In genomic region chr17:32091032-32091363, GRCm38 (mm10) we compare ENCODE assay signal across 8 mouse cellular contexts. TPM values are rescaled to one million over a fixed set of nuclear protein-coding genes. Genes with fewer than 3 reads are reported as not detected.
DNase-seq lines count a peak whose midpoint lies in the region; ATAC-seq and TF ChIP-seq lines count a peak whose summit lies in the region.

No protein-coding gene starts in this region.

- peak overlapping the region; percentile 63 for H3K4me2 ChIP-seq in heart, embryonic 13.5 days
- H3K4me2 ChIP-seq in forebrain, embryonic 16.5 days (ENCODE audit: low read length): peak overlapping the region; percentile 53
- peak overlapping the region; percentile 80 for H3K4me2 ChIP-seq in liver, embryonic 16.5 days (ENCODE audit: low read depth, low read length)

- peak overlapping the region; percentile 41; the same call in 1 of the 2 replicates for H3K9ac ChIP-seq in heart, embryonic 13.5 days
- H3K9ac ChIP-seq in MEL (ENCODE audit: control insufficient read depth, low read depth, low read length, poor library complexity, severe bottlenecking): peak overlapping the region; percentile 70
- peak overlapping the region; percentile 44 for H3K9ac ChIP-seq in forebrain, embryonic 16.5 days (replicated peaks; ENCODE audit: low read depth, low read length)
- H3K9ac ChIP-seq in liver, embryonic 16.5 days (ENCODE audit: low read depth, low read length): peak overlapping the region; percentile 63

- WGBS in heart, embryonic 13.5 days: 24% methylated on average over 1 of the region's 1 CpGs
- 10% methylated on average over 1 of the region's 1 CpGs for WGBS in forebrain, embryonic 16.5 days
- WGBS in liver, embryonic 16.5 days (ENCODE audit: insufficient replicate concordance): 7% methylated on average over 1 of the region's 1 CpGs

- peak; percentile 9 to 75; a peak in 1 of 4 replicates for TF ChIP-seq POLR2A in MEL (IDR thresholded peaks at IDR 0.05; ENCODE audit: control insufficient read depth in 1 of 2, insufficient read depth in 1 of 2, low read depth in 1 of 2, low read length in 2 of 2, poor library complexity in 1 of 2)

- intact Hi-C loops in heart, postnatal 14 days (cut with DNase I): no loop called here

- peak overlapping the region; percentile 8 for H3K27ac ChIP-seq in heart, embryonic 13.5 days (replicated peaks)
- peak overlapping the region; percentile 61 for H3K27ac ChIP-seq in MEL (ENCODE audit: control insufficient read depth, low read depth, low read length)
- no peak overlapping the region for H3K27ac ChIP-seq in forebrain, embryonic 16.5 days (ENCODE audit: low read length)
- peak overlapping the region; percentile 97 for H3K27ac ChIP-seq in liver, embryonic 16.5 days (ENCODE audit: low read length)

- no peaks in the 10 kb centered on the region for H3K27me3 ChIP-seq in heart, embryonic 13.5 days (replicated peaks)
- H3K27me3 ChIP-seq in MEL (ENCODE audit: control insufficient read depth in 1 of 2, insufficient read depth in 2 of 2, low read length in 2 of 2): no peaks in the 10 kb centered on the region
- no peaks in the 10 kb centered on the region for H3K27me3 ChIP-seq in forebrain, embryonic 16.5 days (replicated peaks; ENCODE audit: control insufficient read depth, insufficient read depth, low read length)
- H3K27me3 ChIP-seq in liver, embryonic 16.5 days (ENCODE audit: control insufficient read depth, insufficient read depth, low read depth, low read length): no peaks in the 10 kb centered on the region

- H3K79me2 ChIP-seq in MEL (ENCODE audit: control insufficient read depth, insufficient read depth, low read length, poor library complexity): no peaks in the 10 kb centered on the region

- H3K36me3 ChIP-seq in heart, embryonic 13.5 days: no peaks in the 10 kb centered on the region
- H3K36me3 ChIP-seq in MEL (ENCODE audit: control insufficient read depth in 1 of 2, insufficient read depth in 2 of 2, low read length in 2 of 2): peaks cover 0 to 13% of the 10 kb centered on the region in 2 experiments; a peak in 1 of 4 replicates
- H3K36me3 ChIP-seq in forebrain, embryonic 16.5 days (ENCODE audit: control insufficient read depth, insufficient read depth): no peaks in the 10 kb centered on the region
- no peaks in the 10 kb centered on the region for H3K36me3 ChIP-seq in liver, embryonic 16.5 days (ENCODE audit: control insufficient read depth, insufficient read depth)

- TF ChIP-seq RAD21 in MEL (IDR thresholded peaks at IDR 0.05; ENCODE audit: low read depth, low read length): no peak

- no peak for DNase-seq in heart, postnatal 14 days
- DNase-seq in MEL (ENCODE audit: low read depth, low spot score): no peak
- no peak for DNase-seq in B cell, adult 2 months
- no peak for DNase-seq in urinary bladder, postnatal 4 days (ENCODE audit: low spot score in 2 of 2)
- DNase-seq in layer of hippocampus, adult 9-11 months: no peak

- H3K4me3 ChIP-seq in heart, embryonic 13.5 days: peak overlapping the region; percentile 37
- H3K4me3 ChIP-seq in MEL (ENCODE audit: control insufficient read depth in 1 of 2, insufficient read depth in 1 of 2, low read depth in 2 of 2, low read length in 2 of 2): peak overlapping the region; percentile 70 to 96
- peak overlapping the region; percentile 28 for H3K4me3 ChIP-seq in forebrain, embryonic 16.5 days (replicated peaks; ENCODE audit: low read length)
- peak overlapping the region; percentile 54 for H3K4me3 ChIP-seq in liver, embryonic 16.5 days (ENCODE audit: low read depth, low read length)

- no peak for TF ChIP-seq CTCF in MEL (IDR thresholded peaks at IDR 0.05 in 2 of 3, conservative IDR thresholded peaks at IDR 0.05 in 1 of 3; ENCODE audit: control insufficient read depth in 1 of 3, insufficient read depth in 1 of 3, low read depth in 2 of 3, low read length in 3 of 3, poor library complexity in 1 of 3, severe bottlenecking in 1 of 3)

- no peak for TF ChIP-seq EP300 in MEL (IDR thresholded peaks at IDR 0.05; ENCODE audit: low read depth in 1 of 2, low read length in 2 of 2)

- peaks cover 8% of the 10 kb centered on the region; the same call in 1 of the 2 replicates for H3K9me3 ChIP-seq in heart, embryonic 13.5 days
- no peaks in the 10 kb centered on the region for H3K9me3 ChIP-seq in MEL (replicated peaks; ENCODE audit: insufficient read depth, low read length)
- no peaks in the 10 kb centered on the region for H3K9me3 ChIP-seq in forebrain, embryonic 16.5 days (ENCODE audit: control insufficient read depth, low read length)
- H3K9me3 ChIP-seq in liver, embryonic 16.5 days (replicated peaks; ENCODE audit: control insufficient read depth, low read length): peaks cover 3% of the 10 kb centered on the region

- ATAC-seq in heart, embryonic 13.5 days (ENCODE audit: extremely low read depth, insufficient number of reproducible peaks, low FRiP score, low TSS enrichment): no peak
- peak; percentile 21; the same call in 1 of the 2 replicates for ATAC-seq in forebrain, embryonic 16.5 days
- no peak for ATAC-seq in liver, embryonic 16.5 days (ENCODE audit: low read depth)

- H3K4me1 ChIP-seq in heart, embryonic 13.5 days: peaks cover 11% of the 10 kb centered on the region
- peaks cover 1 to 17% of the 10 kb centered on the region in 2 experiments for H3K4me1 ChIP-seq in MEL (ENCODE audit: control insufficient read depth in 1 of 2, insufficient read depth in 2 of 2, low read length in 2 of 2)
- H3K4me1 ChIP-seq in forebrain, embryonic 16.5 days (replicated peaks; ENCODE audit: control insufficient read depth, insufficient read depth, low read length): peaks cover 4% of the 10 kb centered on the region
- H3K4me1 ChIP-seq in liver, embryonic 16.5 days (ENCODE audit: control insufficient read depth, low read depth, low read length): peaks cover 42% of the 10 kb centered on the region

TF ChIP-seq in MEL, 35 proteins besides CTCF, POLR2A, EP300 and RAD21:
- no peak for TF ChIP-seq SMC3 (IDR thresholded peaks at IDR 0.05; ENCODE audit: low read depth, low read length)
- TF ChIP-seq MYC (IDR thresholded peaks at IDR 0.05; ENCODE audit: low read depth, low read length): no peak
- TF ChIP-seq BHLHE40 (IDR thresholded peaks at IDR 0.05; ENCODE audit: borderline replicate concordance, low read depth, low read length): no peak
- no peak for TF ChIP-seq KAT2A (conservative IDR thresholded peaks at IDR 0.05; ENCODE audit: low read depth, low read length)
- no peak for TF ChIP-seq ZMIZ1 (IDR thresholded peaks at IDR 0.05; ENCODE audit: low read depth, low read length)
- no peak for TF ChIP-seq POLR2AphosphoS2 (IDR thresholded peaks at IDR 0.05; ENCODE audit: low read length)
- no peak for TF ChIP-seq JUND (IDR thresholded peaks at IDR 0.05; ENCODE audit: low read depth, low read length)
- TF ChIP-seq MXI1 (IDR thresholded peaks at IDR 0.05; ENCODE audit: low read depth, low read length): no peak
- no peak for TF ChIP-seq ETS1 (IDR thresholded peaks at IDR 0.05; ENCODE audit: low read depth, low read length)
- TF ChIP-seq ELF1 (IDR thresholded peaks at IDR 0.05; ENCODE audit: low read depth, low read length): no peak
- TF ChIP-seq ZC3H11A (IDR thresholded peaks at IDR 0.05; ENCODE audit: low read depth, low read length): no peak
- TF ChIP-seq TCF12 (IDR thresholded peaks at IDR 0.05; ENCODE audit: low read depth, low read length): no peak
- TF ChIP-seq SIN3A (IDR thresholded peaks at IDR 0.05; ENCODE audit: low read length): no peak
- TF ChIP-seq ZNF384 (IDR thresholded peaks at IDR 0.05; ENCODE audit: low read depth, low read length): no peak

RNA-seq across cellular contexts. Expression of gene Hsf2bp, which starts 54.8 kb away (rescaled TPM):
- polyA plus RNA-seq in heart, embryonic 13.5 days (2015; fragmentation: Nextera tagmentation; extraction: Ambion mirVana): 0.15 and 0.41 TPM in 2 replicates
- under 1 TPM; 0.76 to 0.83 TPM for total RNA-seq in heart, postnatal 14 days (2021)
- 0.04 TPM in 1 of 2 replicates, not detected in the other for total RNA-seq in MEL (2012; rRNA removed)
- polyA plus RNA-seq in MEL (2012; ENCODE audit: insufficient read depth in 1 of 2, insufficient read length in 2 of 2, low read depth in 1 of 2, low replicate concordance in 2 of 2, missing spikeins in 1 of 2): under 1 TPM in 1 of 2 experiments, not detected in 1; 0.15 TPM
- 0.84 and 0.93 TPM in 2 replicates for polyA plus RNA-seq in forebrain, embryonic 16.5 days (2015; fragmentation: Nextera tagmentation; extraction: Ambion mirVana)
- polyA plus RNA-seq in liver, embryonic 16.5 days (2015; fragmentation: Nextera tagmentation; extraction: Ambion mirVana): 0.14 and 0.28 TPM in 2 replicates

RNA-seq across cellular contexts. Expression of gene Rrp1b, which starts 55.1 kb away (rescaled TPM):
- 34.8 and 42.1 TPM in 2 replicates for polyA plus RNA-seq in heart, embryonic 13.5 days (2015; fragmentation: Nextera tagmentation; extraction: Ambion mirVana)
- total RNA-seq in heart, postnatal 14 days (2021): 1 to 10 TPM; 7.9 to 8.6 TPM
- 60.2 and 84.1 TPM in 2 replicates for total RNA-seq in MEL (2012; rRNA removed)
- 10 to 100 TPM in 1 of 2 experiments, not detected in 1; 78.6 TPM for polyA plus RNA-seq in MEL (2012; ENCODE audit: insufficient read depth in 1 of 2, insufficient read length in 2 of 2, low read depth in 1 of 2, low replicate concordance in 2 of 2, missing spikeins in 1 of 2)
- polyA plus RNA-seq in forebrain, embryonic 16.5 days (2015; fragmentation: Nextera tagmentation; extraction: Ambion mirVana): 42.0 and 42.7 TPM in 2 replicates
- 12.3 and 13.3 TPM in 2 replicates for polyA plus RNA-seq in liver, embryonic 16.5 days (2015; fragmentation: Nextera tagmentation; extraction: Ambion mirVana)

Comparison
In these comparisons a context has a peak if more than half of its experiments do, and no peak if none do; other contexts are left out.
1. H3K4me3 ChIP-seq: peak in every context shown above with its lines; median percentile 83 in MEL; 54 in liver, embryonic 16.5 days; 37 in heart, embryonic 13.5 days; 28 in forebrain, embryonic 16.5 days.